Mouse (Mus musculus): ENCODE data around the gene Rplp1.

DNA sequence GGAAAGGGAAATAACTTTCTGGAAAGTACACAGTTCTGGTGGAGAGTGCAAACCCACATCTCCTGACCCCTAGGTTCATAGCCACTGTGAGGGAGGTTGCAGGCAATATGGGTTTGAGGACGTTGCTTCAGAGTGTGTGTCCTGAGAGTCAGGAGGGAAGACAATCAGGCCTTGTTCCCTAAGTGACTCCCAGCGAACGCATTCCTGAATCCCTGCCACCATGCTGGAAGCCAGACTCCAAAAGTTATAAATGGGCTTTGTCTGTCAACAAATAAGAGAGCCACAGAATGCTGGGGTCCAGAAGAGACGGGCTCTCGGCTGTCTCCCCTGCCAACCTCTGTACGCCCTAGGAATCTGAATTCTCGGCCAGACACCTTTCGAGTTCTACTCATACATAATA lies 24.5 kb downstream of the Rplp1 start:
- no peak for TF ChIP-seq CTCF (IDR thresholded peaks at IDR 0.05; ENCODE audit: control insufficient read depth, insufficient read depth, insufficient replicate concordance, low read depth, low read length)
- TF ChIP-seq POLR2A (IDR thresholded peaks at IDR 0.05; ENCODE audit: control insufficient read depth, low read depth, low read length), result no peak

All from testis, adult 2 months (tissue).